Mouse (Mus musculus): ENCODE results near the gene Hspb9.

Hspb9 gene

DNA sequence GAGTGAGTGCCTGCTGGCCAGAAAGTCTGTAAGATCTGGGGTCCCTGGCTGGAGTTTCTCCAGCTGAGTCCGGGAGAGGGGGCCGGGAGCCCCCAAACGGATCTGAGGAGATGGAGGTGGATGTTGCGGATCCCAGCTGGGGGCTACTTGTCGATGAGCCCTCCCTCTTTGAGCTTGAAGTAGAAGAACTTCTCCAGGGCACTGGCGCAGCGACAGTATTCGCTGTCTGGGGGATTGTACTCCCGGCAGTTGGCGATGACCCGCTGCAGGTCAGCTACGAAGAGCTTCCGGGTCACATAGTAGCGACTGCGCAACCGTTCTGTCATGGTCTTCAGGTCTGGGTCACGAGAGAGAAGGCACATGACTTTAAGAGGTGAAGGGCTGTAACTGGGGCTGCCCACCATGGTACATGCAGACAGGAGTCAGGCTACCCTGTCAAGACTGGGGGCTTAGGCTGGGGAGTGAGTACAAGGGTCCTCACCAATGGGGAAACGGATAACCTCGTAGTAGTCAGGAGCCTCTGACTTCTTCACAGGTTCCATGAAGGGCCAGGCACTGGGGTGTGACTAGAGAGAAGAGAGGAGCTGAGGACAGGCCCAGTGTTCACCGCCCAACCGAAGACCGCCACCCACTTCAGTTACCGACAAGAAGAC lies 8.4 kb upstream of the Hspb9 start:
- DNase-seq (ENCODE audit: low read depth, low spot score) = no peak

DNA sequence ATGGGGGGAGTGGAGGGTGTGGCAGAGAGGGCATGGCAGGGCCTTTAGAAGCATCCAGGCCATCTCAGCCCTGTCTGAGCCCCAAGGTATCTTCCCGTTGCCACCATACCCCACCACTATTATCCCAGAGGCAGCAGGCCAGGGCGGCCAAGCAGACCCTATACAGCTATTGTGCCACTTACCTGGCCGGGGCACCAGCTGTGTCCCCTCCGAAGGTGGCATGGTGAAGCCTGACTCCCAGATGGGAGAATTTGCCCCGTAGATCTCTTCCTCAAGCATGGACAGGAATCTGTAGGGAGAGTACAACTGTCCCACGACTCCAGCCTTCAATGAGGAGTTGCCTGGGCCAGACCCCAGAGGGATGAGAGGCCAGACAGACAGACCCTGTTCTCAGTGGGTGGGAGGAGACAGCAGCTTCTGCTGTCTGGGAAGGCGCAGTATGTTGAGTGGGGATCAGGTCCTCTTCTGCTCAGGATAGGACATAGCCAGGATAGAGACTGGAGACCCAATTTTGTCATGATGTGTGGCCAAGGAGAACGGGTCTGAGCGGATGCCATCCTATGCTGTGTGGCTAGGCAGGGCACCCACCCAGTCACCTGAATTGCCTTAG lies 4.3 kb upstream of the Hspb9 start:
- no peak for DNase-seq (ENCODE audit: low read depth, low spot score)

DNA sequence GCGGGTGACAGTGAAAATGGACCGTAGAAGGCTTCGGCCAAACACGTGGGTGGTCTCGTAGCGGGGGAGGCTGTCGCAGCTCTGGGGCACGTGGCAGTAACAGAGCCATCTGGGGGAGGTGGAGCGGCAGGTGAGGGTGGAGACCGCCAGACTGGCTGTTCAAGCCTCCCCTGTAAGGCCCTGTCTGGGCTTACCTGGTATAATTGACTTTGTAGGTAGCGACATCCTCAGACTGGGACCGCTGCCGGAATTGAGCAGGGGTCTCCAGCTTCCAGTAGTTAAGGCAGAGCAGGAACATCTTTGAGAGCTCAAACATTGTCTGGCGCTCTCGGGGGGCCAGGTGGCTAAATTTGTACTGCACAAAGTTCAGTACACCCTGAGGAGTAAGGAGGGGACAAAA lies 3.1 kb upstream of the Hspb9 start:
- DNase-seq (ENCODE audit: low read depth, low spot score) = no peak

DNA sequence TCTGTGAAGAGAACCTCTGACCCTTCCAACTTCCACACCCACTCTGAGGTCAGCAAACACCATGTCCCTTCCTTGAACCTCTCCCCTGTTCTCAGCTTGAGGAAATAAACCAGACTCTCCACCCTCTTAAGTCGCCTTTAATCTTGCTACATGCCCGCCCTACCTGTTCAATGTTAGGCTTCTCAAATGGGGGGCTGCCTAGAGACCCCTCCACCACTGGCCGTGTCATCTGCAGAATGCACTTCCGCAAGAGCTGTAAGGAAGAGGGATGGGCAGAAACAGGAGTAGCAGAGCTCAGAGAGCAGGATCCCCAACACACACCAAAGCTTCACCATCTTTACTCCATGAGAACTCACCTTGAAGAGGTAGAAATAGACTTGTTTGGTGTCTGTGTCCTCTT lies 2.7 kb upstream of the Hspb9 start:
- DNase-seq (ENCODE audit: low read depth, low spot score) = no peak

DNA sequence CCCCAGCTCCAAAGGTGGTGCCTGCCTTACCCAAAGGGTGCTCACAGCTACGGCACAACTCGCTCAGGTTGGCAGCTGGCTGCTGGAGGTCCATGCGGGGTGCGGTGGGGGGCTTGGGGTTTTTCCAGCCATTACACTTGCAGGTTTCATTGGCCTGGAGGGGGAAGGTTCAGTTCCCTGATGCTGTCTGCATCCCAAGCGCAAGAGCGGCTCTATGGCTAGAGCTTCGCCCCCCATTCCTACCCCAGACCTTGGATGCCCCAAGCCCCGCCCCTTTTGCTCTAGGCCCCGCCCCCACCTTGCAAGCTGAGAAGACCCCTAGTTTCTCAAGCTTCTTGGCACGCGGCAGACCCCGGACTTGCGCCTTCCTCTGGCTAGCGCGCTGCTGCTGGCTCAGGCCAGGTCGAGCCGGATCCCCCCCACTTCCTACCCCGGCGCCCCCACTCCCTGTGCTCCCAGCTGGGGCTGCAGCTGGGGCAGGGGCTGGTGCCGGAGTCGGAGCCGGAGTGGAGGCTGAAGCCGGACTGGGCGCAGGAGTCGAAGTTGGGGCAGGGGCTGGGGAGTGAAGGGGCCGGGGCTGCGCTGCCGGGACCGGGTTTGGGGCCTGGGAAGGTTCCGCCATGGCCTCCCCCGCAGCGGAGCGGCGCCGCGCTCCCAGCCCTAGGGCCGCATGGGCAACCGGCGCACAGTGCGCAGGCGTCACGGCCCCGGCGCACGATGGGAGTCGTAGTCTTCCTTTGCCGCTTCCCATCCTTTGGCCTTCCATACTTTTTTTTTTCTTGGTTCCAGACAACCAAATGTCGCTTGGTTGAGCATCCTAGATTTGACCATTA lies 1.7 kb upstream of the Hspb9 start, which contains the start of gene Kat2a:
Gene Kat2a, minus strand, starts transcription at position 683 of the 833 bp plus-strand sequence.
- DNase-seq (ENCODE audit: low read depth, low spot score) = peak; percentile 78

DNA sequence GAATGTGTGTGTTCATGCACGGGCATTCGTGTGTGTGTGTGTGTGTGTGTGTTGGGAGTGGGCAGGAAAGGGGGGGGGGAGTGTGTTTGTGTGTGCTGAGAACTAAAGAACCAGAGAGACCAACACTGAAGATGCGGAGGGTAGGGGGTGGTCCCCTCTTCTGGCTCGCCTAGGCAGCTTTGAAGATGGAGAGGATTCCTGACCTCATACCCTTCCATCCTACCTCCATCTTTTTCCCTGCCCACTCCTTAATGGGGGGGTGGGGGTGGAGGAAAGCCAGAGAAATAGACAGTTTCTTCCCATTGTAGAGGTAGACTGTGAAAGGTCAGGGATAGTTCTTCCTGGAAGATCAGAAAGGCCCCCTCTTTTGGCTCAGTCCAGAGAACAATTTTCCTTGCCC lies 476 bp upstream of the Hspb9 start:
- no peak for DNase-seq (ENCODE audit: low read depth, low spot score)

DNA sequence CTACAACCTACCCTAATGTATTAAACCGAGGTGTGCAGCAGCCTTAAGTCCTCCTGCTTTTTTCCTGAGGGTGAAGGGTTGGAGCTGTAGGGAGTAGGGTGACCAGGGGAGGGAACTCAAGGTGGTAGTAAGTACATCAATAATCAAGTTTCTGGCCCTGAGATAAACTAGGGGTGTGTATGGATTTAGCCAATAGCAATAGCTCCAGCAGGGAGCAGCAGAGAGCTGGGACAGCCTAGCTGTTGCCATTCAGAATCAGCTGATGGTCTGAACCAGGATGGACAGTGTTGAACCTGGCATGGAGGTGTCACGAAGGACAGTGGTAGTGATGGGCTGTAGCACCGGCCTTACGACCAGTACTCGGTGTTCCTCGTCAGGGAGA lies 875 bp downstream of the Hspb9 start:
- peak; percentile 69 for DNase-seq (ENCODE audit: low read depth, low spot score)

DNA sequence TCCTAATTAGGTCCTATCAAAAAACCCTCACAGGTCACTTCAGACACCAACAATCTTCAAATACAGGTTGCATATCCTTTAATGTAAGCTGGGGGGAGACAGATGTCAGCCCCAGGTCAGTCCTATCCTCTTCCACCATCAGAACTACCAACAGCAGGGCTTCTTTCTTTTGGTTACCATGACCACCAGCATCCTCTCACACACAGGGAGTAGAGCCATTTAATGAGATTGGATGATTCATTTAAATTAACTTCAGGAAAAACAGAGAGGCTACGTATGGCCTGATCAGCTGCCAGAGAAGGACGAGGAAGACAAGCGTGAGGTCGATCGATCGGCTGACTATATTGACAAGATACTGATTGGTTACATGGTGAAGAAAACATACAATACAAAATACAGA lies 1.3 kb downstream of the Hspb9 start:
- no peak for DNase-seq (ENCODE audit: low read depth, low spot score)

DNA sequence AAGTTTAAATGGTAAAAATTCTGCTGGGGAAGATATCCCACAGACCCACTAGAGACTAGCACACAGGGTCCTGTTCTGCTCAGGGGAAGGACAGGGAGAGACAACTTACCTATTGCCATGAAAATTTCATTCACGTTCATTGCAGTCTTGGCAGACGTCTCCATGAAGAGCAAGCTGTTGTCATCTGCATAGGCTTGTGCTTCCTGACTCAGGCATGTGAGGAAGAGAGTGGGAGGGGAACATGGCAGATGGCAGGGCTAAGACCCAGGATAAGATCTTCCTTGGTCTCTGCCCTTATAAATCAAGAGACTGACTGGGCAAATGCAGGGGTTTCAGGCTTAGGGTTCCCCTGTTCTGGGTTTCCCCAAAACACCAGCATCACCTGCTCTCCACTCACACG lies 3.0 kb downstream of the Hspb9 start:
- no peak for DNase-seq (ENCODE audit: low read depth, low spot score)

DNA sequence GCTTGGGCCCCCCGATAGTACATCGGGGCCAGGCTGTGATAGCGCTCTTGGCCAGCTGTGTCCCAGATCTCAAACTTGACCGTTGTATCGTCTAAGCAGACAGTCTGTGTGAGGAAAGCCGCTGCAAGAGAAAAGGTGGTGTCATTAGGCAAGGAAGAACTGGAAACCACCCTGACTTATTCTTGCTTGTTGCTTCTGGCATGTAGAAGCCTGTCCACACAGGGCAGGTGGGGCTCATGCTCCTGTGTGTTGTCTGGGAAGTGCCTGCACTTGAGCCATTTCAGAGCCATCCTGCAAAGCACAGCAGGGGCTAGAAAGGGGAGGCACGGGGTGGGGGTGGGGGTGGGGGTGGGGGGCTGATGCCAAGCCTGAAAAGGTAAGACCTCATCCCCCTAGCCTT lies 4.8 kb downstream of the Hspb9 start:
- DNase-seq (ENCODE audit: low read depth, low spot score) = no peak

DNA sequence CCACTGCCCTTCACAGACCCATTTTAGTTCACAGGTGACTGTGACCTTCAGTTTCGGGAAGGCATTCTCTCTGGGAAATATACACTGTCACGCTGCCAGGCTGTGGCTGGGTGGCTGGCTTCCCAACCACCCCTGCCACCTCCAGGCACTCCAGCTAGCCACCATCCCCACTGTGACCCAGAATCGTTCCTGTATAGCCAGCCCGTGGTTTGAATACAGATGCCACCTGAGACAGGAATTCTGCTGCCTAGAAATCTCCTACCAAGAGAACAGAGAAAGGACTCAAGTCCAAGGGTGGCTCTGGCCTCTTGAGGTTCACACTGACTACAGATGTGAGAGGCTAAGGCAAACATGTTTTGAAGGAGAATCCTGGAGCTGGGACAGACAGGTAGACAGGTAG lies 5.2 kb downstream of the Hspb9 start:
- no peak for DNase-seq (ENCODE audit: low read depth, low spot score)

DNA sequence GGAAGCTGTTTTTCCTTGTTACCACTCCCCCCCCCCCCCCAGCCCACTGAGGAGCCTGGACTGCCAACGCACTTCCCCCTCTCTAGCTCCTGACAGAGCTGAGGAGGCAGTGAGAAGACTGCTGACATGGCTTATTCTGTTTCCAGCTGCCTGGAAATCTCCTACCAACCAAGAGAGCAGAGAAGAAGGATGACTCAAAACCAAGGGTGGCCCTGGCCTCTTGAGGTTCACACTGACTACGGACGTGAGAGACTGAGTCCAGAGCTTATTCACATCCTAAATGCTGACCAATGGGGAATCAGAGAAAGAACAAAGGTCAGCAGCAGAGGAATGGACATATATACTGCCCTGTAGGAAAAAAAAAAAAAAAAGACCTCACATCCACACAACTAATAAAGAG lies 5.7 kb downstream of the Hspb9 start:
- no peak for DNase-seq (ENCODE audit: low read depth, low spot score)

DNA sequence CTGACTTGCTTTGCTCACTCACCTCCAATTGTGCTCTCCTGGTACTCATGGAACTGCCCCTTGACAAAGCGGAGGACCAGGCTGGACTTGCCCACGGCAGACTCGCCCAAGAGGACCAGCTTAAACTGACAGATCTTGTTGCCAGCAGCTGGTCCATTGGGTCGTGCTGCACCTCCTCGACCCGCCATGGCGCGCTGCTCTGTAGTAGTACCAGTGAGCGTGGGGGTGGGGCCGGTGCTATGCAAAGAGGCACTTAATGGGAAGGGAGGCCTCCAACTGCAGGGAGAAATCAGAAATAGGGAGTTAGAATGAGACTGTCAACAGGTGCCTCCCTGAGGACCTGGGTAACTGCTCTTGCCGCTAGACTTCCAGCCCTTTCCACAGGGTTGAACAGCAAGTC lies 6.2 kb downstream of the Hspb9 start:
- DNase-seq (ENCODE audit: low read depth, low spot score) = no peak

DNA sequence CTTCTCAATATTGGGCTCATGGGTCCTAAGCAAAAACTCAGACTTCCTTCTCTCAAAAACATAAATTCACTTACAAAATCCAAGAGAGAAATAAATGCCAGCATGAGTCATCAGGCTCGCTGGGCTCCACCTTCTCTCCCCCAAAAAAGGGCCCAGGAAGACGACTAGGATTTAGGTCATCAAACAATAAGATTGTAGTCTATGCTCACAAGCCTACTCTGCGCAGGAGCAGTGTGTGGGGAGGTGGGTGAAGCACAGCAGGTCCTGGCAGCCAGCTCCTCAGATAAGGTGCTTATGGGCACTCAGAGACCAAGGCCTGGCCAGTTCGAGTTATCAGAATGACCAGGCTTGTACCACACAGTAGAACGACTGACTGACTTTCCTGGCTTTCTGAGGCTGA lies 6.7 kb downstream of the Hspb9 start:
- no peak for DNase-seq (ENCODE audit: low read depth, low spot score)

DNA sequence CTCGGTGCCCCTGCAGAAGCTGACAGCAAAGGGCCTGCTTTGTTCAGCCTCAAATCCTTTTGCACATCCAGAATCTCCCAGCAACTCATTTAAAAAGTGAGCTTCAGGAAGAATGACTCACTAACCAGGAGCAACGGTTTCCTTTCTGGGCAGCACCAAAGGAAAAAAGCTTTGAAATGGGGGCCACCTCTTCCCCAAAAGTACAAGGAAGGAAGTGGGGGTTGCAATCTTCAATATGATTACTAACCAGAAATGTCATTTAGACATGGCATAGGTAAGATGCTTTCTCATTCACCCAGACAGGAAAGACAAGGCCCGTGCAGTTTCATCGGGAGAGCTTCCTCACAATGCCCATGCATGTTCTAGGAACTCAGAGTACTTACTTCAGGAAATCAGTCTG lies 7.6 kb downstream of the Hspb9 start:
- no peak for DNase-seq (ENCODE audit: low read depth, low spot score)

DNA sequence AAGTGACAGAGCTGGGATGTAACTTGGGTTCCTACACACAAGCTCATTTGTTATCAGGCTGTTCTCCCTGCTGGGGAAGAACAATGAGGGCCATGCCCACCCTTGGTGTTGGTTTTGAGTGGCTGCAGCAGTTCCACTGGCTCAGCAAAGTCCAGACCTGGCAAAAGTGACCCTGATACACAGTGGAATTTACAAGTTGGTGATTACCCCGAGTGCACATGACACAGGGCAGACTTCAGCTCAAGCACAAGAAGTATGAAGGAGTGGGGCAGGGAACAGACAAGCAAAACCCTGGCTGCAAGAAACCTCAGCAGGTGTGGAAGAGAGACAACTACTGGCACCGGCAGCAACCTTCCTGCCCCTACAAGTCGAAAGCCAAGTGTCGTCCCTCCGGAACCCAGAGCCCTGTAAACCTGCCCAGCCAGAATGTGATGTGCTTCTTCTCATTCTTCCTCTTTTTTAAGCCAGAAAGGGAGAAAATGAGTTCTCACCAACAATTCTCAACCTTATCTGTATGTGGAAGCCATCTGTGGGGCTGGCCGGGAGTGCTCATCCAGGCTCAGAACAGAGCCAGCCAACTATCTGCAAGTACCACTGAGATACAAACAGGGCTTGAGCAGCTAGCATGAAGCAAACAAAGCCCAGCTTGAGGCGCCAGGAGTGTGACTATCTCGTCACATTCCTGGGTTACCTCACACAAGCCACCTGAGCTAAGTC lies 8.3 kb downstream of the Hspb9 start:
- no peak for DNase-seq (ENCODE audit: low read depth, low spot score)

DNA sequence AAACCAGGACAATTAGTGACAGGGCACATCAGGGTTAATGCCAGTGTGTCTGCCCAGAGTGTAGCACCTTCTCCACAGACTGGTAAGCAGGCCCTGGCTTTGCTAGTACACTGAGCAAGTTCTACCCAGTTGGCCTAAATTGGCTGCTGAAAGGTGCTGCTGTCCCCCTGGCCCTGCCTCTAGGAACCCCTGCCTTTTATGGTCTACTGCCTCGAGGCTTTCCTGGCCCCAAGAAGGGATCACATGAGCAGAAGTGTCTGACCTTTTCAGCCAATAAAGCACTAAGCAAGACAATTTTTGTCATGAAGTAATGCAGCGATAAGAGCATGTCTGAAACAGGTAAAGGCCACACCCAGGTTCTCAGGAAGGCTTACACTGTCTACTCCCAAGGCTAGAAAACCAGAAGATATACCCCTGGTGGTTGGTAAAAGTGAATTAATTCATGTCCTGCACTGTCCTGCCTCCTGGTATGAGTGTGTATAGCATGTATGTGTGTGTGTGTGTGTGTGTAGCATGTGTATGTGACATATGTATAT lies 8.9 kb downstream of the Hspb9 start:
- peak; percentile 57 for DNase-seq (ENCODE audit: low read depth, low spot score)

DNA sequence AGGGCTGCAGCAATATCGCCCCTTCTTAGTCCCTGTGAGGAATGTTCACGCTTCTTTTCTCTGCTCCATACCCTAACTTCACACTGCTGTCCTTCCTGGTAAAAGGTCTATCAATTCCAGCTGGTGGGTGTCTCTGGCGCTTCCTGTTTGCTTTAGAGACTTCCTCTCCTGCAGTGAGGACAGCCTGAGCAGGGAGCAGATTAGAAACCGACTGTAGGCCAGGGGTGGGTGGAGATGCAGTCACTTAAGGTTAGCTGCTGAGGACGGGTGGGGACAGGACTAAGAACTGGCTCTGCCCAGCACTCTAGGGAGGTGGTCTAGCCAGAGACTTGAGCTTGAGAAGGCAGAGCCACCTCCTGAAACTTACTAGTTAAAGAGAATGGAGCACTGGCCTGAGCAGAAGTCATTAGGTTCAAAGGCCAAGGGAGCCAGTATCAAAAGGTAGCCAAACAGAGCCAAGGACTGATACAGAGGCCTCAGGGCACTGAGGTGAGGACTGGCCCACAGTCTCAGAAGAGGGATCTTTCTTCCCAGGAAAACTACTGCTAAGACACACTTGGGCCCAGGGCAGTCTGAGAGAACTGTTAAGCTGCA lies 11.4 kb downstream of the Hspb9 start:
- peak; percentile 24 for DNase-seq (ENCODE audit: low read depth, low spot score)

DNA sequence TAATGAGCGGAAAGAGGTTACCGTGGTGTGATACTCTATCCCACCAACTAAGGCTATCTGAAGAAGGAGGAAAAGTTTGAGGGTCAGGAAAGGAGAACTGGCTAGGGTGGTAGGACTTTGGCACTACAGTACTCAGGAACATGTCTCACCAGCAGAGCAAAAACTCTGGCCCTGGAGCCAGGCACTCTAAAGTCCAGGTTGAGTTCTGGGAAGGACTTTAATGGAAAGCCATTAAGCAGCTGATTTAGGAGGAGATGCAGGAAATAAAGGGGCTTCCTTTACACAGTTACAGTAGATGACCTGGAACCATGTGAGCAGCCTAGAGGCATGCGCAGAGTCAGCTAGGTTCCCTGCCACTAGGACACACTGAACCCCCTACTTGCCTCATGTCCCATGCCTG lies 13.6 kb downstream of the Hspb9 start:
- no peak for DNase-seq (ENCODE audit: low read depth, low spot score)

DNA sequence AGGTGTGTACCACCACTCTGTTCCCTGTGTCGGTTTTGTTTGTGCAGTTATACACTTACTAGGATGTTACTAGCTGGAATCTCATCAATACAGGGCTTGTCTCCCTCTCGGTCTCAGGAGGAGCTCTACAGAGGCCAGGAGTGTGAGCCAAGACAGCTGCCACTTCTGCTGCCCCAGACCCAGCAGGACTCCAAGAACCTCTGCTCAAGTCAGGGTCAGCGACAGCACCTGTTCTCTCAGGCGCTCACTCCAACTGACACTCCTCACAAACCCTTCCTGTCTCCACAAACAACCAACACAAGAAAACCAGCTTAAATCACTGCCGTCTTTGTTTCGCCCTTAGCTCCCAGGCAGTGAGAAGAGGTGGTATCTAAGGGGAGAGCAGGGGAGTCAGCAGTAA lies 15.0 kb downstream of the Hspb9 start:
- DNase-seq (ENCODE audit: low read depth, low spot score) = no peak

DNA sequence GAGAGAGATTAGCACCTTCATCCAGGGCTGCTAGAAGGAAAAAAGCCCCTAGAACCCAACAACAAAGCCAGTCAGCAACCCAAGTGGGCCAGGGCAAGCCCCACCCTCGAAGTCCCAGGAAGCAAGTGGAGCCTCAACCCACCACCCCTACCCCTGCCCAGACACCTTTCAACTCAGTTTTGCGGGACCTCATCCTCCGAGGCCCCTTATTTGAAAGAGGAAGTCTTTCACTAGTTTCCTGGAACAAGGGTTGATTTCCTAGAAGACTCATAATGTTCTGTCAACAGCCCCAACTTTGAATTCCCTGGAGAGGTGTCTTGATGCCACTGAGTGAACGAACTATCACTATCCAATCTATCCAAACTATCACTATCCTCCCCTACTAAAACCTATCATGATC lies 16.3 kb downstream of the Hspb9 start:
- no peak for DNase-seq (ENCODE audit: low read depth, low spot score)
